Mouse (Mus musculus) thymus, postnatal 25 days (tissue): ENCODE results near the gene Traip.

Source experiments
- DNase-seq: peaks from one replicate; pipeline ENCODE4 v3.0.0; 2022

Traip gene

GRCm38 (mm10) chr9:107971690-107972541 is 22.0 kb downstream of the Traip start:
- DNase-seq, result no peak

GRCm38 (mm10) chr9:107974491-107975171 is 24.7 kb downstream of the Traip start:
- no peak for DNase-seq

GRCm38 (mm10) chr9:107975399-107976386 is 25.8 kb downstream of the Traip start, which contains the start of gene Uba7:
Gene Uba7 (plus strand): TSS chr9:107975505.
- peak; percentile 61 for DNase-seq

- no peak for DNase-seq
Observed at GRCm38 (mm10) chr9:107978815-107979214, 28.9 kb downstream of the Traip start.

- DNase-seq, result peak; percentile 28
Observed at GRCm38 (mm10) chr9:107981684-107982605, 32.0 kb downstream of the Traip start.

- DNase-seq, result peak; percentile 76
Observed at GRCm38 (mm10) chr9:107982681-107983346, 32.9 kb downstream of the Traip start, which contains the start of gene Gm20661. Gene Gm20661 (plus strand): TSS chr9:107983058.

- DNase-seq, result peak; percentile 54
Observed at GRCm38 (mm10) chr9:107983421-107983890, 33.5 kb downstream of the Traip start.

GRCm38 (mm10) chr9:107984052-107984753 is 34.3 kb downstream of the Traip start:
- DNase-seq, result peak; percentile 22

GRCm38 (mm10) chr9:107984754-107985055 is 34.8 kb downstream of the Traip start:
- no peak for DNase-seq

GRCm38 (mm10) chr9:107985131-107986119 is 35.5 kb downstream of the Traip start, which contains the start of gene Inka1:
Gene Inka1 (minus strand): TSS chr9:107985879.
- peak; percentile 95 for DNase-seq

GRCm38 (mm10) chr9:107986376-107986775 is 36.4 kb downstream of the Traip start:
- peak; percentile 85 for DNase-seq

GRCm38 (mm10) chr9:107987950-107988349 is 38.0 kb downstream of the Traip start:
- DNase-seq, result no peak

GRCm38 (mm10) chr9:107992197-107992596 is 42.3 kb downstream of the Traip start, which contains the start of gene Cdhr4:
Gene Cdhr4 (plus strand): TSS chr9:107992497.
- DNase-seq, result no peak

- peak; percentile 52 for DNase-seq
Observed at GRCm38 (mm10) chr9:107993013-107993412, 43.1 kb downstream of the Traip start.

GRCm38 (mm10) chr9:107994464-107994863 is 44.5 kb downstream of the Traip start:
- DNase-seq, result no peak

- no peak for DNase-seq
Observed at GRCm38 (mm10) chr9:107995513-107995912, 45.6 kb downstream of the Traip start.

GRCm38 (mm10) chr9:107996049-107996448 is 46.1 kb downstream of the Traip start, which contains the start of gene Gm20662:
Gene Gm20662 (plus strand): TSS chr9:107996349.
- DNase-seq, result no peak

- DNase-seq, result peak; percentile 100
Observed at GRCm38 (mm10) chr9:108001922-108002770, 52.2 kb downstream of the Traip start, which contains the start of gene Ip6k1. Gene Ip6k1 (plus strand): TSS chr9:108002501.
